22 mouse cellular contexts compared by ENCODE assay signal in the genomic region with DNA sequence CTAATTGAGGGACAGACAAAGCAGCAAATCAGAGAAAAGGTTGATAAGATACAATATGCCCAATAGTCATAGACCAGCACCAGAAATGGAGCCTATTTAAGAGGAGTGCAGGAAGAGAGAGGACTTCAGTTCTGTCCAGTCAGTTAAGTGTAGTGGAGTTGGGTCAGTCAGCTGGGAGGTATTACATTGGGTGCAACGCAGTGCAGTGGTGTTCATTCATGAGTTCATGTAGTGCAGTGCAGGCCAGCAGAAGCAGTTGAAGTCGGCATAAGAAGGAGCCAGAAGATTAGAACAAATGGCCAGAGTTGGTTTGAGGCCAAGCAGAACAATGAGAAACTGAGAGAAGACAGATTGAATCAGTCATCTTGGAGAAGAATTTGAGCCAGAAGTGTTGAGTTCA.
"Had no signal": no experiment of that assay in that cellular context is flagged by ENCODE, and none has a peak within 500 bp of the region (broad histone marks: within the 10 kb centered on the region; RNA-seq: fewer than 3 reads in every experiment).

No protein-coding gene starts in this region.

- H3K4me3 ChIP-seq: layer of hippocampus, adult 2 months; limb, embryonic 10.5 days; limb, embryonic 13.5 days; liver, embryonic 12.5 days; liver, embryonic 15.5 days; midbrain, embryonic 12.5 days; midbrain, embryonic 15.5 days; neural tube, embryonic 12.5 days; neural tube, embryonic 15.5 days had no signal

- H3K9me3 ChIP-seq: limb, embryonic 10.5 days; limb, embryonic 13.5 days; liver, embryonic 12.5 days; liver, embryonic 15.5 days; midbrain, embryonic 12.5 days; midbrain, embryonic 15.5 days; neural tube, embryonic 12.5 days; neural tube, embryonic 15.5 days had no signal

- ATAC-seq: intestine, postnatal 0 days; liver, embryonic 12.5 days; lung, postnatal 0 days; midbrain, embryonic 15.5 days had no signal

- H3K27ac ChIP-seq: layer of hippocampus, adult 2 months; limb, embryonic 10.5 days; limb, embryonic 13.5 days; liver, embryonic 12.5 days; liver, embryonic 15.5 days; macrophage; midbrain, embryonic 12.5 days; midbrain, embryonic 15.5 days; neural tube, embryonic 12.5 days; neural tube, embryonic 15.5 days; stomach, postnatal 0 days had no signal

- H3K27me3 ChIP-seq: limb, embryonic 13.5 days; liver, embryonic 12.5 days; liver, embryonic 15.5 days; midbrain, embryonic 12.5 days; midbrain, embryonic 15.5 days; neural tube, embryonic 12.5 days; neural tube, embryonic 15.5 days had no signal

- DNase-seq: layer of hippocampus, adult 9-11 months; liver; lung, adult 2 months; right cerebral cortex, adult 18-20 months; right cerebral cortex, postnatal 14 days; right cerebral cortex, postnatal 4 days; thymus, adult 2 months; thymus, postnatal 14 days; thymus, postnatal 4 days had no signal

- H3K9ac ChIP-seq: limb, embryonic 13.5 days; liver, embryonic 12.5 days; liver, embryonic 15.5 days; midbrain, embryonic 12.5 days; midbrain, embryonic 15.5 days; neural tube, embryonic 12.5 days; neural tube, embryonic 15.5 days had no signal

- H3K4me1 ChIP-seq: limb, embryonic 10.5 days; limb, embryonic 13.5 days; liver, embryonic 12.5 days; liver, embryonic 15.5 days; midbrain, embryonic 12.5 days; midbrain, embryonic 15.5 days; neural tube, embryonic 12.5 days; neural tube, embryonic 15.5 days had no signal

- H3K4me2 ChIP-seq: limb, embryonic 13.5 days; liver, embryonic 12.5 days; liver, embryonic 15.5 days; midbrain, embryonic 12.5 days; midbrain, embryonic 15.5 days; neural tube, embryonic 12.5 days; neural tube, embryonic 15.5 days had no signal

- H3K36me3 ChIP-seq: limb, embryonic 10.5 days; limb, embryonic 13.5 days; liver, embryonic 12.5 days; liver, embryonic 15.5 days; midbrain, embryonic 12.5 days; midbrain, embryonic 15.5 days; neural tube, embryonic 12.5 days; neural tube, embryonic 15.5 days had no signal
